Mouse (Mus musculus): ENCODE results near the gene Srrt. TPM values are rescaled to one million over a fixed set of nuclear protein-coding genes. Genes with fewer than 3 reads are reported as not detected.

The Srrt gene
- total and polyA plus RNA-seq, 3 experiments = 291 to 454 TPM; not detected in 1

DNA sequence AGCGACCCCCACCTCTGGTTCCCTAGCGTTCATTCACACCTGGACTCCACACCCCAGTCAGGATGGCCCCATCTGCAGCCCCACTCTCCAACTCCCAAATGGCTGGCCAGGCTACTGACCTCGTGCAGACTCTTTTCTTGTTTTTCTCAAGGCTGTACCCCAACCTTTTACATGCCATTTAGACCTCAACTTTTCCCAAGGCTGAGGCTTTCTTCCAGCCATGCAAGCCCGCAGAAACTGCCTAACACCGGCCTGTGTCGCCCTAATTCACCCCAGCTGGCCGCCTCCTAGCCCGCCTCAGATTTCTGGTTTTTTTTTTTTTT is 43.5 kb upstream of the Srrt start:
- DNase-seq (ENCODE audit: low read depth, low spot score) = no peak
- Histone ChIP-seq H3K9ac (ENCODE audit: control insufficient read depth, low read depth, low read length, poor library complexity, severe bottlenecking) (no peak overlapping the region), H3K4me3 (ENCODE audit: control insufficient read depth in 1 of 2, insufficient read depth in 1 of 2, low read depth in 2 of 2, low read length in 2 of 2) (no peak overlapping the region), H3K4me1 (ENCODE audit: control insufficient read depth in 1 of 2, insufficient read depth in 2 of 2, low read length in 2 of 2) (peaks cover 0 to 2% of the 10 kb centered on the region in 2 experiments; a peak in 2 of 4 replicates), H3K9me3 (replicated peaks; ENCODE audit: insufficient read depth, low read length) (no peaks in the 10 kb centered on the region), H3K27ac (ENCODE audit: control insufficient read depth, low read depth, low read length) (no peak overlapping the region), H3K36me3 (ENCODE audit: control insufficient read depth in 1 of 2, insufficient read depth in 2 of 2, low read length in 2 of 2) (no peaks in the 10 kb centered on the region; a peak in 1 of 4 replicates), H3K27me3 (ENCODE audit: control insufficient read depth in 1 of 2, insufficient read depth in 2 of 2, low read length in 2 of 2) (peaks cover 2 to 3% of the 10 kb centered on the region in 2 experiments; a peak in 3 of 4 replicates), H3K79me2 (ENCODE audit: control insufficient read depth, insufficient read depth, low read length, poor library complexity) (no peaks in the 10 kb centered on the region)
- TF ChIP-seq TBP (IDR thresholded peaks at IDR 0.05; ENCODE audit: low read depth, low read length) = no peak
- TF ChIP-seq GABPA (IDR thresholded peaks at IDR 0.05; ENCODE audit: low read depth, low read length) = no peak

DNA sequence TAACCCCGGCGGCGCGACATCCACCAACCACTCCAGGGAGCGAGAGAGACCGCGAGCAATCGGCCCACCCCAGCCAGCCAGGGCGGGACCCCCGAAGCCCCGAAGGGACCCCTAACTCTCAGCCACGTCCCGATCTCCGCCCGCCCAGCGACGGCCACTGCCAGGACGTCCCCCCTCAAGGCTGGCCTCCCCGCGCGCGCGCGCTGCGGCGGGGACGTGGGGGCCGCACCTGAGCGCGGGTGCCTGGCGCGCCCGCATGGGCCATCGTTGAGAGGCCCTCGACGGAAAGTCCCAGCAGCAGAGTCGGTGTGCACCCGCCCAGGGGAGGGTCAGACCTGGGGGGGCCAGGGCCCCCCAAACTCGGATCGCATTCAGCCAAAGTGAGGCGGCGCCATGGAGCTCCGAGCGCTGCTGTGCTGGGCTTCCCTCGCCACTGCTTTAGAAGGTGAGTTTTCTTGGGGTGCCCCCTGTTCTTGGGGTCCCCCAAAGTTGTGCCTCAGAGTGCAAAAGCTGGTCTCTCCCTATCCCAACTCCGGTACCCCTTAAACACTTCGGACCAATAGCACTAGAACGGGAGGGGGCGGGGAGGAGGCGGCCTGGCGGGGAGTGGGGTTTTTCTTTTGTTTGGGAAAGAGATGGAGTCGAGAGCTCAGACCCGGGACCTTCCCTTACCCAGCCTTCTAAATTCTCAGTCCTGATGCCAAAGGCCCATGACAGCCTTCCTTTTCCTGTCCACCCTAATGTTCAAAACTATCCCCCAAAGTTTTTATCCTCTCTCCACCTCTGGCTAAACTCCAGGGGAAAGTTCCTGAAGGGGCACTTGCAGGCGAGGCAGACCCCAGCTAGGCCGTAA is 43.0 kb upstream of the Srrt start:
- peaks cover 2% of the 10 kb centered on the region in 2 experiments; a peak in 2 of 4 replicates for H3K27me3 ChIP-seq (ENCODE audit: control insufficient read depth in 1 of 2, insufficient read depth in 2 of 2, low read length in 2 of 2)

DNA sequence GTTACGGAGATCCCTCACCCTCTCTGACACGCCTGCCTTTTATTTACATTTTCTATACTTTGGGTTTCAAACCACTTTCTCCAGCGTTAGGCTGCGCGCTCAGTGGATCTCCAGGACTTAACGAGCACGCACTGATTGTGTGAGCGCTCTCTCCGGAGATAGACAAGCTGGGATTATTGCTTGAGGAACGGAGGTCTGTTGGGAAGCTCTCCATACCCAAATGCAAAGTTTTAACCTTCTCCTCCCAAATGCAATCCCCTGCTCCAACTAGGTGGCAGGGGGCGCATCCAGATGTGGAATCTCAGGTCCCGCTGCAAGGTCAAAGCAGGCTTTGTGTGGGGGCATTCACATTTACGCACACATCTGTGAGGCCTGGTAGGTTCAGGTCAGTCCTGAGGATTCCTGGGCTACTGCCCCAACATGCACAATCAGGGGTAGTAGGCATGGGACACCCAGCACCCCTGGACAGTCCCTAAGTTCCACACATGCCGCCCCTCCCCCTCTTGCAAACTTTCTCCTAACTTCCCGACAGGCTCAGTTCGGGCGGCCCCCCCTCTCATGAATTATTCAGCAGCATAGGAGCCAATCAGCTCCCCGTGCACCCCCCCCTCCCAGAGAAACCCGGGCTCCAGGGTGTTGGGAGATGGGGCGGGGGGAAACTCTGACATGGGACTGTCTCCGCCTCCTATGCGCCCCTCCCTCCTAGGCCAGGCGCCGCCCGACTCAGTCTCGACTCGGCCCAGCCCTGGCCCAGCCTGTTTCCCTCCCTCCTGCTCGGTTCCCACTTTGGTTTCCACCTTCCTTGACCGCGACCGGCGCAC is 42.1 kb upstream of the Srrt start, which contains the start of gene Ephb4:
Gene Ephb4, plus strand, starts transcription at position 726 of the 821 bp plus-strand sequence.
- H3K36me3 ChIP-seq (ENCODE audit: control insufficient read depth in 1 of 2, insufficient read depth in 2 of 2, low read length in 2 of 2) = no peaks in the 10 kb centered on the region; a peak in 1 of 4 replicates
- no peaks in the 10 kb centered on the region for H3K79me2 ChIP-seq (ENCODE audit: control insufficient read depth, insufficient read depth, low read length, poor library complexity)
- H3K4me1 ChIP-seq (ENCODE audit: control insufficient read depth in 1 of 2, insufficient read depth in 2 of 2, low read length in 2 of 2) = peaks cover 0 to 3% of the 10 kb centered on the region in 2 experiments; a peak in 2 of 4 replicates
- no peak within 1 kb of the TSS for H3K27ac ChIP-seq (ENCODE audit: control insufficient read depth, low read depth, low read length)
- TF ChIP-seq ETS1 (IDR thresholded peaks at IDR 0.05; ENCODE audit: low read depth, low read length) (no peak), GABPA (IDR thresholded peaks at IDR 0.05; ENCODE audit: low read depth, low read length) (no peak), CTCF (IDR thresholded peaks at IDR 0.05 in 2 of 3, conservative IDR thresholded peaks at IDR 0.05 in 1 of 3; ENCODE audit: control insufficient read depth in 1 of 3, insufficient read depth in 1 of 3, low read depth in 2 of 3, low read length in 3 of 3, poor library complexity in 1 of 3, severe bottlenecking in 1 of 3) (no peak), E2F4 (IDR thresholded peaks at IDR 0.05; ENCODE audit: borderline replicate concordance, low read depth, low read length) (no peak), MYB (IDR thresholded peaks at IDR 0.05; ENCODE audit: low read depth, low read length) (no peak), TBP (IDR thresholded peaks at IDR 0.05; ENCODE audit: low read depth, low read length) (no peak), POLR2AphosphoS2 (IDR thresholded peaks at IDR 0.05; ENCODE audit: low read length) (no peak), UBTF (IDR thresholded peaks at IDR 0.05; ENCODE audit: borderline replicate concordance, insufficient read depth, low read depth, low read length) (no peak), ZC3H11A (IDR thresholded peaks at IDR 0.05; ENCODE audit: low read depth, low read length) (no peak), TAL1 (IDR thresholded peaks at IDR 0.05; ENCODE audit: low read length) (no peak), MAX (IDR thresholded peaks at IDR 0.05; ENCODE audit: low read length) (no peak), HCFC1 (IDR thresholded peaks at IDR 0.05; ENCODE audit: low read depth, low read length) (no peak), SIN3A (IDR thresholded peaks at IDR 0.05; ENCODE audit: low read length) (no peak), ELF1 (IDR thresholded peaks at IDR 0.05; ENCODE audit: low read depth, low read length) (no peak), ZNF384 (IDR thresholded peaks at IDR 0.05; ENCODE audit: low read depth, low read length) (no peak), MYC (IDR thresholded peaks at IDR 0.05; ENCODE audit: low read depth, low read length) (no peak)
- no peak within 1 kb of the TSS for H3K4me3 ChIP-seq (ENCODE audit: control insufficient read depth in 1 of 2, insufficient read depth in 1 of 2, low read depth in 2 of 2, low read length in 2 of 2)
- no peak within 1 kb of the TSS for H3K9ac ChIP-seq (ENCODE audit: control insufficient read depth, low read depth, low read length, poor library complexity, severe bottlenecking)
- no peak for DNase-seq (ENCODE audit: low read depth, low spot score)
- 0 out of 4 replicates have a peak, but pooled peaks cover 0 to 2% of the 10 kb centered on the region in 2 experiments for H3K27me3 ChIP-seq (ENCODE audit: control insufficient read depth in 1 of 2, insufficient read depth in 2 of 2, low read length in 2 of 2)
- no peaks in the 10 kb centered on the region for H3K9me3 ChIP-seq (replicated peaks; ENCODE audit: insufficient read depth, low read length)

More for the DNA sequence above, 43.0 kb upstream of the Srrt start:
- DNase-seq (ENCODE audit: low read depth, low spot score) = no peak
- Histone ChIP-seq H3K4me3 (ENCODE audit: control insufficient read depth in 1 of 2, insufficient read depth in 1 of 2, low read depth in 2 of 2, low read length in 2 of 2) (no peak overlapping the region), H3K9me3 (replicated peaks; ENCODE audit: insufficient read depth, low read length) (no peaks in the 10 kb centered on the region), H3K36me3 (ENCODE audit: control insufficient read depth in 1 of 2, insufficient read depth in 2 of 2, low read length in 2 of 2) (no peaks in the 10 kb centered on the region; a peak in 1 of 4 replicates), H3K4me1 (ENCODE audit: control insufficient read depth in 1 of 2, insufficient read depth in 2 of 2, low read length in 2 of 2) (peaks cover 0 to 3% of the 10 kb centered on the region in 2 experiments; a peak in 2 of 4 replicates), H3K9ac (ENCODE audit: control insufficient read depth, low read depth, low read length, poor library complexity, severe bottlenecking) (no peak overlapping the region), H3K79me2 (ENCODE audit: control insufficient read depth, insufficient read depth, low read length, poor library complexity) (no peaks in the 10 kb centered on the region), H3K27ac (ENCODE audit: control insufficient read depth, low read depth, low read length) (no peak overlapping the region)
- no peak for TF ChIP-seq E2F4 (IDR thresholded peaks at IDR 0.05; ENCODE audit: borderline replicate concordance, low read depth, low read length)
- no peak for TF ChIP-seq TCF12 (IDR thresholded peaks at IDR 0.05; ENCODE audit: low read depth, low read length)
- TF ChIP-seq MEF2A (IDR thresholded peaks at IDR 0.05; ENCODE audit: extremely low read depth, insufficient replicate concordance, low read depth, low read length, poor library complexity, severe bottlenecking) = no peak
- no peak for TF ChIP-seq GATA1 (IDR thresholded peaks at IDR 0.05; ENCODE audit: low read depth, low read length)
- no peak for TF ChIP-seq CHD1 (IDR thresholded peaks at IDR 0.05; ENCODE audit: low read depth, low read length)
- TF ChIP-seq MXI1 (IDR thresholded peaks at IDR 0.05; ENCODE audit: low read depth, low read length) = no peak
- no peak for TF ChIP-seq UBTF (IDR thresholded peaks at IDR 0.05; ENCODE audit: borderline replicate concordance, insufficient read depth, low read depth, low read length)
- no peak for TF ChIP-seq ZC3H11A (IDR thresholded peaks at IDR 0.05; ENCODE audit: low read depth, low read length)
- TF ChIP-seq POLR2A (IDR thresholded peaks at IDR 0.05; ENCODE audit: control insufficient read depth in 1 of 2, insufficient read depth in 1 of 2, low read depth in 1 of 2, low read length in 2 of 2, poor library complexity in 1 of 2) = no peak
- TF ChIP-seq MAFK (IDR thresholded peaks at IDR 0.05; ENCODE audit: borderline replicate concordance, low read depth, low read length) = no peak
- TF ChIP-seq ZMIZ1 (IDR thresholded peaks at IDR 0.05; ENCODE audit: low read depth, low read length) = no peak
- no peak for TF ChIP-seq JUND (IDR thresholded peaks at IDR 0.05; ENCODE audit: low read depth, low read length)
- no peak for TF ChIP-seq ELF1 (IDR thresholded peaks at IDR 0.05; ENCODE audit: low read depth, low read length)

Data from MEL (cell line).